Mouse (Mus musculus) CD8-positive naive resting alpha-beta T cell, adult 2 months (primary cell): Measurements from ENCODE around the gene Mypop.

Experiments
- DNase-seq, 2 experiments: peaks; one replicate each; pipeline ENCODE4 v3.0.0; 2022; ENCODE audit warnings: low read depth in 2 of 2, low spot score in 2 of 2

Gene Mypop

DNA sequence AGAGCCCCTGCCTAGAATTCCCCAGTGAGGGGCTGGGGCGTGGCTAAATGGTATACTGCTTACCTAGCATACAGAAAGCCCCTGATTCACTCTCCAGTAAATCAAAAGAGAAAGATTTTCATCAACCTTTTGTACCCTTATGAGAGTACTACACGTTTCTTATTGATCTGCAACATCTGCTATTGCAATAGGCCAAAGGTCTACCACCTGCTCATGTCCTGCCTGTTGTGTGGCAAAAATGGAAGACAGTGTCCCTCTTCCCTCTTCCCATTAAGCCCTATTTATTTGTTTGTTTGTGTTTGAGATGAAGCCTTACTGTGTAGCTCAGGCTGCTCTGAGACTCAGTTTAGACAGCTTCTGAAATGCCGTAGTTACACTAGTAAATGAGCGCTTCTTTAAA lies 25.0 kb downstream of the Mypop start:
- DNase-seq, result no peak

DNA sequence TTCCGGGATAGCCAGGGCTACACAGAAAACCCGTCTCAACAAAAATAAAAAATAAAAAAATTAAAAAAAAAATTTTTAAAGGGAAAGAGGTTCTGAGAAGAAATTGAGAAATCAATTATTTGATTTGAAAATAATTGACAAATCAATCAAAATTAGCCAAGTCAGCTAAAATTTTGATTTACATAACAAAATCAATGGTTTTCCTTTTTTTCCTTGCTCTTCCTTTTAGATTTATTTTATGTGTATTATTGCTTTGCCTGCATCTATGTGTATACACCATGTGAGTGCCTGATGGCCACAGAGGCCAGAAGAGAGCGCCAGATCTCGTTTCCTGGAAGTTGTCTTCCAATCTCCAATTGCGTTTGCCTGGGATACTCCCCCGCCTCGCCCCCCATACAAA lies 26.9 kb downstream of the Mypop start:
- no peak for DNase-seq

DNA sequence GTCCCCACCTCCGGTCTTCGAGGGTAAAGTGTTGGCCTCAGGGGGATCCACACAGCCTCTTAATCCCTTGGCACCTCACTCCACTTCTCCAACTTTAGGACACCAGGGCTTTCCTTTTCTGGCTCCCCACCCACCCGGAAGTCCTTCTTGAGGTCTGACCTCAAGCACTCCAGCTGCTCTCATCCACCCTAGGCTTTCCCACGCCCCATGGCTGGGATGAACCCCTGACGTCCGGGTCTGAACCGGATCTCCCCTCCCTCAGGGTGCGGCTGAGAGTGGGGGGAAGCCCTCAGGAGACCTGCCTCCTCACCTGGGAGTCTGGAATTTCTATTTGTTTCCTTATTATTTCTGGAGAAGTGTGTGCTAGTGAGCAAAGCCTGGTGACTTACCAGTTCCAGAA lies 30.0 kb downstream of the Mypop start:
- DNase-seq, result no peak

DNA sequence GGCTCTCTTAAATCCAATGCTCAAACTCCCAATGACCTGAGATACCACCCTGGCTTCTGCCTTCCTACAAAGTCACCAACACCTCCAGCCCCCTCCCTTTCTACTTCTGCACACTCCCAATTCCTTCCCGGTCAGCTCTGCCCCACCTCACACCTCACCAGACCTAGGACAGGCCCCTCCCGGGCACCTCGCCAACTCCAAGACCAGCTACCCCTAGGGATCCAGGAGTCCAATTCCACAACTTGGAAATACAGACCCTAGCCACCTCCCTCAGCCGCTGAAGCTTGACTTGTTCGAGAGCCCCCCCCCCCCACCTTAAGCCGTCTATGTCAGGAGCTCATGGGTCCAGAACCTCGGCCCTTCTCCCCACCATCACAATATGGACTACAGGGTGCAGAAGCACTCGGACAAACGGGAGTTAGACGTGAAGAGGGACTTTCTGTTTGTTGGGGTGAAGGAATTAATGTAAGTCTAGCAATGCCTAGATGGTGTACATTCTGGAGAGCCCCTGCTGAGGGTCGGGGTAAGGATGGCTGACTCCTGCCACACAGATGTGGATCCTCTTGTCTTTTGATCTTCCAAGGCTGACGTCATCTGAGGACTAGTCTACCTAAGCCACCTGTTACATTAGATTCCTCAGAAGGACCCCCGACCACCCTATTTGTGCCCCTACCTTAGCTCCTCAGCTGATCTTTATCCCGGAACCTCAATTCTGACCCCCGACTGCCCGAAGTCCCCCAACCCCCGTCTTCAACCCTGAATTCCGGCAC lies 31.3 kb downstream of the Mypop start:
- DNase-seq, result no peak

DNA sequence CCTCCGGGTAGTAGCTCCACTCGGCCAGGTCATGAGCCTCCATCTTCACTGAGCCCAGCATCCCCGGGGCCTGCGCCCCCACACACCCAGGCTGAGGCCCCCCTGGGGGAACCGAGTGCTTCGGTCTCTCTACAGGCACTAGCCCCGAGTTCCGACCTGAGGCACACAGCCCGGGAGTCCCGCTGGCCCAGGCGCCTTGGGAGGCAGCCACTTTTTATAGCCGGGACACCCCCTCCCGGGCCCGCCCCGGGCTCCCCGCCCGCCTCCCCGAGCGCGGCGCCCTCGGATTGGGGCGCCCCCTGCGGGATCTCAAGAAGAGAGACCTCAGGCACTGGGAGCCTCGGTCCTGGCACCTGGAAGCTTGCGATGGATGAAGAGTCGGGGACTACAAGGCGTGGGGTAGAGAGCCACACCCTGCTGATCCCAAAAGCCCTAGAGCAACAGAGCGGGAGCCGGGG lies 32.3 kb downstream of the Mypop start, which contains the start of gene Foxa3:
TSS of gene Foxa3 (minus strand) at position 182 of the 458 bp plus-strand sequence.
- DNase-seq, result peak in 1 of 2 experiments; percentile 29

DNA sequence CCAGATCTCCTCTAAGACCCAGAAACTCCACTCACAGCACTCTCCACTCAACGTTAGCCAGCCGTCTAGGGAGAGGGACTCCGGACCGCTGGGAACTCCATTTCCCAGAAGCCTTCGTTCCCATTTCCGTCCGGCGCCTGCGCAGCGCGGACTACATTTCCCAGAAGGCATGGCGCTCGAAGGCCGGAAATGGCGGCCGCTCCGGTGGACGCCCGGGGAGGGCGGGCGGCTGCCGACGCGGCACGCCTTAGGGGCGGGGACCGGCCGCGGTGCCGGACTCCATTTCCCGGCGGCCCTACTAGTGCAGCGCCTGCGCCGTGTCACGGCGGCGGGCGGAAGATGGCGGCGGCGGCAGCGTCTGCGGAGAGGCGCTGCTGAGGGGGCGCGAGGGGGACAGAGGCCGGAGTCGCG lies 33.1 kb downstream of the Mypop start, which contains the start of gene Sympk:
TSS of gene Sympk (plus strand) at position 282 of the 411 bp plus-strand sequence.
- peak; percentile 93 for DNase-seq

DNA sequence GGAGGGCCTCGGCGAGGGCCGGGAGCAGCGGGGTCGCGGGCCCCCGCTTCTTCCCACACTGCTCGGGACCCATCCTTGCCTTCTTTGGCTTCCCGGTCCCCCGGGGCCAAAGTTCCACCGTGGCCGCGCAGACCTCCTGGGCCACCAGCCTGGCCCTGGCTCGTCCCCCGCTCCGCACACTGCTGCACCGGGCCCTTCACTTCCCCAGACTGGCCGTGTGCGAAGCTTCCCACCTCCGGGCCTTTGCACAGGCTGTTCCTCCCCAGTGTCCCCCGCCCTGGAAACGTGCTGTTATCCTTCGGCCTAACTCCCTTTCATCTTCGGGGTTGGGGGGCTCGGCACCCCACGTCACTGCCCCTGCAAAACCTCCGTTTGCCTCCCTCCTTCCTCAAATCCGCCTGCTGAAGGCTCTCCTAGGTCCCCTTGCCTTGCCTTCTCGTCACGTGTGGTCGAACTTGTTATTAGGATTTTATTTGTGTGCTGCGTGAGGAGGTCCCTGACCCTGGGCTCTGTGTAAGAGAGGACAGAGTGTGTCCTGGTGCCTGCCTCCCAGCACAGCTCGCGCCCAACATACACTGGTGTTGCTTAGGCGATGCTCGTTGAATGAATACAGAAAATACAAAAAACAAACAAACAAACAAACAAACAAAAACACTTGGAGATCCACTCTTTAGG lies 33.7 kb downstream of the Mypop start:
- DNase-seq, result peak in 1 of 2 experiments; percentile 20

DNA sequence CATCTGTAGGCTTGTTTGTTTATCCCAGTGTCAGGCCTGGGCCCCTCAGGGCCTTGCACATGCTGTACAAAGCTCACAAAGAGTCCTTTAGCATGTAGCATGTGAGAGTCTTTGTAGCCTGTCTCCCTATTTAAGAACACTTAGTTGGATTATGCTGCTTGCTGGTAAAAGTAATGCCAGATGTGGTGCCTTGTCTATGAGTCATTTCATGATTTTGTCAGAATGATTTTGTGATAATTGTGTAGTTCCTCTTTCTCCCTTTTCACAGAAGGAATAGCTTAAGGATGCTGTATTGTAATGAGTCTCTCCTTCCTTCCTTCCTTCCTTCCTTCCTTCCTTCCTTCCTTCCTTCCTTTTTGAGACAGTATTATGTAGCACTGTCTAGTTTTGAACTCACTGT lies 37.0 kb downstream of the Mypop start:
- no peak for DNase-seq

DNA sequence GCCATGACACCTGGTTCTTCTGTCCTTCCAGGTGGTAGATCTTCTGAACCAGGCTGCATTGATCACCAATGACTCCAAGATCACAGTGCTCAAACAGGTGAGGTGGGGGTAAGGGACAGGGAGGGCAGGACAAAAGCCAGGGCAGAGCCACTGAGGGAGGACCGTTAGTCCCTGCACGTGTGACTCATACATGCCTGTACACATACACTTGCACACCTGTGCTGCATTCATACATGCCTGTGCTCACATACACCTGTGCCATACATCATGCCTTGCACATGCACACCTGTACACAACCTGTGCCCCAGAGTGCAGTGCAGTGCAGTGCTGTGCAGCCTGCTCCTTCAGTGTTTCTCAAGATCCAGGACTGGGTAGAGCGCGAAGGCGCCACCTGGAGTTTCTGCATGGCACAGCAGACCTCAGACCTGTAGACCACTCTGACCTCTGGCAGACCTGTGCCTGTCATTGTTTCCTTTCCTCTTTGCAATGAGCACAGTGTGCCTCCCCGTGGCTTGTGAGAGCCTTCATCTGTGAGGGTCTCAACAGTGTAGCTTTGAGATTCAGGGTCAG lies 38.1 kb downstream of the Mypop start:
- peak; percentile 35 to 53 for DNase-seq

DNA sequence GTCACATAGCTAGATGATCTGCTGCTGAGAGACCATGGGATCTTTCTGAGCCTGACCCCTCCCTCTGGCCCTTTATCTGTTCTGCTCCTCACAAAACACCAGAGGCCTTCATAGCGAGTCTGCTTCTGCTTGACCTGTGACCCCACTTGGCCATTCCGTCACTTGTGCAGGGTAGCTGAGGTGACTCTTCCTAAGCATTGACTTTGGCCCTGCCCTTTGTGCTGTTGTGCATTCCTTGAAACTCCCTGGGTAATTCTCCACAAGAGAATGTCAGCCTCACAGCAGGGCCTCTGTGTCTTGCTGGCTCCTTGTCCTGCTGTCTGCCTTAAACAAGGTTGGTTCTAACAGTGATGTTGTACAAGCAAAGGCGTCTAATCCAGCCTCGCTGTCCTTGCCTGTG lies 40.6 kb downstream of the Mypop start:
- no peak for DNase-seq

DNA sequence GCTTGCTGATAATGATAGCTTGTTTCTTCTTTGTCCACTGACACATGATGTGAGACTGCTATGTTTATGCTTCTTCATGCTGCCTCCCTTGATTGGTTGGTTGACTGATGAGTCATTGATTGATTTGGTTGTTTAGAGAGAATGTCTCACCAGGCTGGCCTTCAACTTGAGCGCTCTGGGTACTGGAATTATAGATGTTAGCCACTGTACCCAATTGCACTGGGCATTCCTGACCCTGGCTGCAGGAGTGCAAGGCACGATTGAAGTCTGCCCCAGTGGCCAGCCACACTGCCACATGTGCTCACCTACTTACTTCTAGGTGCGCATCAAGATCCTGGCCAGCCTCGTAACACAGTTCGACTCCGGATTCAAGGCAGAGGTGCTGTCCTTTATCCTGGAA lies 53.6 kb downstream of the Mypop start:
- no peak for DNase-seq

DNA sequence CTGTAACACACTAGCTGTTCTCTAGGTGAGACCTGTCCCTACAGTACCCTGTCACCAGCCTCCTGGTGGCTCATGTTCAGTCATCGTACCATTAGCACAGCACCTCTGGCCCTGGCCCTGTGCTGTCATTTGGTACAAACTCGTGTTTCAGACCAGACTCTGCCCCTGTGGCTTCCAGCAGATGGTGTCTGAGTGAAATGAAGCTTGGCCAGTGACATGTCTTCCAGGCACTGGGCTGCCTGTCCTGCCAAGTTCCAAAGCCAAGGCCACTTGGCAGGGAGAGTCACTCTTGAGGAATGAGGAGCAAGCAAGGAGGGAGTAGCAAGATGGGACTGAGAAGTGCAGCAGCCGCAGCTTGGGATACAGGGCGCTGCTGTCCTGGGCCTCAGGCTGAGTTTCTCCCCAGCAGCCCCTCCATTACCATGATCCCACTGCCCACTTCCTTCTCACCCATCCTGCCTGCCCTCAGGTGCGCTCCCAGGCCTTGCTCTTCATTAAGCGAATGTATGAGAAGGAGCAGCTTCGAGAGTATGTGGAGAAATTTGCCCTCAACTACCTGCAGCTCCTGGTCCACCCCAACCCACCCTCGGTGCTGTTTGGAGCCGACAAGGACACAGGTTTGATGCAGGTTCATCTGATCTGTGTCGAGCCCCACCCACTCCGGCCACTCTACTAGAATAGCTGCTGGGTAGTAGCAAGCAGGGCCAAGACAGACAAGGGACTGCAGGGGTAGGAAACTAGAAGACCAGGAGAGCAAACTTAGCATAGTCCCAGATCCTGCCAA lies 55.4 kb downstream of the Mypop start:
- DNase-seq, result no peak

DNA sequence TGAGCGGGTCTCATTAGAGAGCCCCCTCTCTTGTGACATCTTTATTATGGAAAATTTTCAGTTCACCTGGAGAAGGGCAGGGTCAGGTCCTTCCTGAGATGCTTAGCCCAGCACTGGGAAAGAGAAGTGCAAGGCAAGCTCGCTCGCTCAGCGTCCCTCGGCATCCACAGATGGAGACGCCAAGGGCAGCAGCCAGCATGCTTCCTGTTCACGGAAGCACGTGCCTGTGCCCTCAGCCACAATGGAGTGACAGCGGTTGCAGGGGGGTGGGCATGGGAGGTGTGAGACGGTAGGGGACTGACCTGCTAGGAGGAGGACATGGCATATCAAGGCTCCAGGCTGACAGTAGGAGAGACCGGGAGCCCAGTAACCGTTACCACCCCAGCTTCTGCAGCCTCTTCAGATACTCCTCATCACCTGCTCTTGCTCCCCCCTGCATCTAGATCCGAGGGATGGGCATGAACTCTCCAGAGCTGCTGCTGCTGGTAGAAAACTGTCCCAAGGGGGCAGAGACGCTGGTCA lies 57.0 kb downstream of the Mypop start:
- DNase-seq, result no peak

DNA sequence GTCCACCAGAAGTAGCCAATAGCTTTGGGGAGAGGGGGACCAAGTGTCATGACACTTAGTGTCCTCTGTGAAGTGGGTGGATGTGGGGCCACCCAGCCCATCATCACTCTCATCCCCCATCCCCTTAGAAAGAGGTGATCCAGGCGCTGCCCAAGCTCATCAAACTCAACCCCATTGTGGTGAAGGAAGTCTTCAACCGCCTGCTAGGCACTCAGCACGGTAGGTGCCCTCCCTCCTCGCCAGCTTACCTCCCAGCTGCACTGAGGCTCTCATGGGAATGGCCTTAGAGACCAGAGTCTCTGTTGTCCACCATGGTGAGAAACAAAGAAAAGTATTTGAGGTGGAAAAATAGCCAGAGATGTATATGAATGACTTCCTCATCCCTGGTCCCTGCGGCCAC lies 58.2 kb downstream of the Mypop start:
- no peak for DNase-seq

DNA sequence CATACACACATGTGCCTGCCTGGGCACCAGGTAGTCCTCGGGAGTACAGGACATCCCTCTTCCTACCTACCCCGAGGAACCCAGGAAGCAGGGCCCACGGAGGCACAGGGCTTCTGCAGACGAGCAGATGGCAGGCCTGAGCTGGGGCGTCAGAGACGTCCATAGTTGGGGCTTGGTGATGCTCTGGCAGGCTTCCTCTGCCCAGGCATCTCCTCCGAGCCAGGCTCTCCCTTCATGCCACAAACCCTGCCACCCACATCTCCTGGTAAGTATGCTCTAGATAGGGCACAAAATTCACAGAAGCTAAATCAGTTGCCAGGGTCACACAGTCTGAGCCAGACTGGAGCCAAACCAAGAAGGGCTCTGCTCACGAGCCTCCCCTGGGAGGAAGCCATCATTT lies 59.1 kb downstream of the Mypop start:
- DNase-seq, result no peak

DNA sequence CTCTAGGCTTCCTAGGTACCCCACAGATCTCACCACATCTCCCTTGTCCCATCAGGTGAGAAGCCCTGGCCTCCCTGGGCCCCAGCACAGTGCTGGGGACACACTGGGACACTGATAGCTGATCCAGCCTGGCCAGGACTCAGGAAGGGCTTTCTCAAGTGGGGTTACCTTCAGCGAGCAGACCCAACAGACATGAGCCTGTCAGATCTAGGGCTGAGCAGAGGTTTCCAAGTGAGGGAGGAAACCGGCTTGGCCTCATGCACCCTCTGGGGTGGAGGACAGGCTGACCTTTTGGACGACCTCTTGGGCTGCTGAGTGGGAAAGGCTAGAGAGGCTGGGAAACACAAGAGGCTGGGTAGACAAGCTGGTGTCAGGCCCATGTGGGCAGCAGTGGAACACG lies 60.1 kb downstream of the Mypop start:
- no peak for DNase-seq
